ENCODE assay signal across 8 mouse cellular contexts in genomic region chr5:142412678-142413385, GRCm38 (mm10). TPM values are rescaled to one million over a fixed set of nuclear protein-coding genes. Genes with fewer than 3 reads are reported as not detected.
DNase-seq lines count a peak whose midpoint lies in the region; ATAC-seq and TF ChIP-seq lines count a peak whose summit lies in the region.
"Had no signal": no experiment of that assay in that cellular context is flagged by ENCODE, and none has a peak within 500 bp of the region (broad histone marks: within the 10 kb centered on the region; RNA-seq: fewer than 3 reads in every experiment).

No protein-coding gene starts in this region.

- H3K79me2 ChIP-seq in liver, adult 2 months (ENCODE audit: control insufficient read depth, insufficient read depth, low read length): peaks cover 38% of the 10 kb centered on the region; the same call in 1 of the 2 replicates

- WGBS in liver, adult 2 months: 19% methylated on average over 6 of the region's 6 CpGs
- 71% methylated on average over 6 of the region's 6 CpGs for WGBS in liver, embryonic 11.5 days
- 56% methylated on average over 6 of the region's 6 CpGs for WGBS in embryonic facial prominence, embryonic 11.5 days
- WGBS in heart, postnatal 0 days: 29% methylated on average over 6 of the region's 6 CpGs

- H3K4me1 ChIP-seq in liver, adult 2 months (ENCODE audit: control insufficient read depth, insufficient read depth, low read length): peaks cover 31% of the 10 kb centered on the region
- H3K4me1 ChIP-seq in liver, embryonic 11.5 days (replicated peaks; ENCODE audit: control insufficient read depth, insufficient read depth, low read length): peaks cover 45% of the 10 kb centered on the region
- H3K4me1 ChIP-seq in embryonic facial prominence, embryonic 11.5 days (ENCODE audit: control insufficient read depth, insufficient read depth, low read length): peaks cover 6% of the 10 kb centered on the region
- peaks cover 20% of the 10 kb centered on the region for H3K4me1 ChIP-seq in heart, postnatal 0 days (ENCODE audit: control insufficient read depth, insufficient read depth)

- no peaks in the 10 kb centered on the region for H3K9me3 ChIP-seq in liver, embryonic 11.5 days (ENCODE audit: control insufficient read depth, low read length)
- no peaks in the 10 kb centered on the region for H3K9me3 ChIP-seq in embryonic facial prominence, embryonic 11.5 days (replicated peaks; ENCODE audit: control insufficient read depth, low read length)
- H3K9me3 ChIP-seq in heart, postnatal 0 days (replicated peaks; ENCODE audit: control insufficient read depth, low read length): no peaks in the 10 kb centered on the region

- H3K4me2 ChIP-seq in liver, embryonic 11.5 days: no peak overlapping the region
- H3K4me2 ChIP-seq in embryonic facial prominence, embryonic 11.5 days (ENCODE audit: low read depth, low read length): no peak overlapping the region
- H3K4me2 ChIP-seq in heart, postnatal 0 days (ENCODE audit: low read depth, low read length): no peak overlapping the region

- H3K27ac ChIP-seq in liver, adult 2 months (replicated peaks; ENCODE audit: insufficient read depth, low read depth, low read length): peak overlapping the region; percentile 40
- no peak overlapping the region for H3K27ac ChIP-seq in liver, embryonic 11.5 days (ENCODE audit: low read depth, low read length)
- no peak overlapping the region for H3K27ac ChIP-seq in embryonic facial prominence, embryonic 11.5 days (replicated peaks; ENCODE audit: low read depth, low read length)
- peak overlapping the region; percentile 32; the same call in 1 of the 2 replicates for H3K27ac ChIP-seq in heart, postnatal 0 days (ENCODE audit: low read depth)

- no peak for TF ChIP-seq POLR2A in liver, adult 2 months (IDR thresholded peaks at IDR 0.05; ENCODE audit: extremely low read depth, insufficient read depth, low read length)

- ATAC-seq in liver, embryonic 11.5 days (replicated peaks; ENCODE audit: low FRiP score): no peak
- ATAC-seq in embryonic facial prominence, embryonic 11.5 days (replicated peaks; ENCODE audit: insufficient number of reproducible peaks, low FRiP score, low TSS enrichment, low read depth): no peak
- ATAC-seq in heart, postnatal 0 days (ENCODE audit: insufficient read depth, low read depth): no peak
- peak; percentile 67 for ATAC-seq in megakaryocyte progenitor cell, adult 5-6 weeks (replicated peaks; ENCODE audit: poor library complexity)

- no peaks in the 10 kb centered on the region for H3K36me3 ChIP-seq in liver, adult 2 months (ENCODE audit: control insufficient read depth, insufficient read depth, low read length)
- no peaks in the 10 kb centered on the region for H3K36me3 ChIP-seq in liver, embryonic 11.5 days (ENCODE audit: control insufficient read depth, insufficient read depth, low read length)
- H3K36me3 ChIP-seq in embryonic facial prominence, embryonic 11.5 days (replicated peaks; ENCODE audit: control insufficient read depth, insufficient read depth, low read depth, low read length): no peaks in the 10 kb centered on the region
- no peaks in the 10 kb centered on the region for H3K36me3 ChIP-seq in heart, postnatal 0 days (replicated peaks; ENCODE audit: control insufficient read depth, insufficient read depth, low read length)

- no peak for TF ChIP-seq EP300 in heart, postnatal 0 days (IDR thresholded peaks at IDR 0.05; ENCODE audit: low read depth)

- no peak for TF ChIP-seq CTCF in liver, adult 2 months (IDR thresholded peaks at IDR 0.05; ENCODE audit: low read depth, low read length)
- TF ChIP-seq CTCF in heart, postnatal 0 days (IDR thresholded peaks at IDR 0.05; ENCODE audit: low read depth): no peak

- H3K9ac ChIP-seq in liver, adult 2 months (ENCODE audit: low read depth, low read length): no peak overlapping the region
- no peak overlapping the region for H3K9ac ChIP-seq in liver, embryonic 11.5 days (ENCODE audit: low read depth, low read length)
- 0 out of 2 replicates have a peak overlapping the region, but pooled peaks have one; percentile 18 for H3K9ac ChIP-seq in embryonic facial prominence, embryonic 11.5 days (replicated peaks; ENCODE audit: low read length)
- 0 out of 2 replicates have a peak overlapping the region, but pooled peaks have one; percentile 23 for H3K9ac ChIP-seq in heart, postnatal 0 days (replicated peaks; ENCODE audit: low read depth, low read length)

- no peaks in the 10 kb centered on the region for H3K27me3 ChIP-seq in liver, adult 2 months (ENCODE audit: control insufficient read depth, insufficient read depth, low read length)
- H3K27me3 ChIP-seq in liver, embryonic 11.5 days (replicated peaks; ENCODE audit: control insufficient read depth, insufficient read depth, low read length): no peaks in the 10 kb centered on the region
- H3K27me3 ChIP-seq in embryonic facial prominence, embryonic 11.5 days (ENCODE audit: control insufficient read depth, insufficient read depth, low read length): no peaks in the 10 kb centered on the region
- no peaks in the 10 kb centered on the region for H3K27me3 ChIP-seq in heart, postnatal 0 days (ENCODE audit: control insufficient read depth, insufficient read depth, low read length)

- no peak overlapping the region for H3K4me3 ChIP-seq in liver, adult 2 months (ENCODE audit: insufficient read depth, low read depth, low read length)
- no peak overlapping the region for H3K4me3 ChIP-seq in liver, embryonic 11.5 days (ENCODE audit: low read depth, low read length)
- no peak overlapping the region for H3K4me3 ChIP-seq in embryonic facial prominence, embryonic 11.5 days (ENCODE audit: low read depth, low read length)
- H3K4me3 ChIP-seq in heart, postnatal 0 days (ENCODE audit: low read depth, low read length): no peak overlapping the region

- DNase-seq in liver, adult 2 months (ENCODE audit: extremely low read depth, low read depth, low spot score): peak; percentile 79
- no peak for DNase-seq in liver, embryonic 11.5 days (ENCODE audit: low spot score)
- DNase-seq in embryonic facial prominence, embryonic 11.5 days (ENCODE audit: low spot score): no peak
- DNase-seq in heart, postnatal 0 days (ENCODE audit: low spot score): no peak
- no peak for DNase-seq in testis, postnatal 14 days (ENCODE audit: low spot score)
- DNase-seq in urinary bladder, adult 2 months (ENCODE audit: low spot score): no peak
- DNase-seq: embryo, embryonic 11 days had no signal

RNA-seq across cellular contexts. Expression of gene Foxk1, which starts 11.5 kb away (rescaled TPM):
- total RNA-seq in liver, adult 2 months (2014; rRNA removed): 3.0 and 5.0 TPM in 2 replicates
- 7.2 and 7.6 TPM in 2 replicates for polyA plus RNA-seq in liver, adult 2 months (2012; rRNA removed)
- 3.1 and 4.0 TPM in 2 replicates for polyA plus RNA-seq in liver, embryonic 11.5 days (2014; fragmentation: Nextera tagmentation; extraction: Ambion mirVana)
- 2.9 and 3.4 TPM in 2 replicates for polyA plus RNA-seq in embryonic facial prominence, embryonic 11.5 days (2014; fragmentation: Nextera tagmentation; extraction: Ambion mirVana)
- 9.5 and 9.7 TPM in 2 replicates for total RNA-seq in heart, postnatal 0 days (2014; rRNA removed; ENCODE audit: low replicate concordance)
- 1.8 and 3.5 TPM in 2 replicates for polyA plus RNA-seq in heart, postnatal 0 days (2015; fragmentation: Nextera tagmentation; extraction: Ambion mirVana)
- 14.1 and 18.1 TPM in 2 replicates for total RNA-seq in megakaryocyte progenitor cell, adult 5-6 weeks (2015)
- 8.4 and 8.5 TPM in 2 replicates for total RNA-seq in megakaryocyte progenitor cell, adult 5-6 weeks (2017)
- 13.8 and 21.3 TPM in 2 replicates for polyA plus RNA-seq in urinary bladder, adult 2 months (2012; rRNA removed)

RNA-seq across cellular contexts. Expression of gene Ap5z1, which starts 50.9 kb away (rescaled TPM):
- total RNA-seq in liver, adult 2 months (2014; rRNA removed): 3.6 and 6.9 TPM in 2 replicates
- 23.3 and 24.9 TPM in 2 replicates for polyA plus RNA-seq in liver, adult 2 months (2012; rRNA removed)
- 11.7 and 11.9 TPM in 2 replicates for polyA plus RNA-seq in liver, embryonic 11.5 days (2014; fragmentation: Nextera tagmentation; extraction: Ambion mirVana)
- polyA plus RNA-seq in embryonic facial prominence, embryonic 11.5 days (2014; fragmentation: Nextera tagmentation; extraction: Ambion mirVana): 5.5 and 8.0 TPM in 2 replicates
- total RNA-seq in heart, postnatal 0 days (2014; rRNA removed; ENCODE audit: low replicate concordance): 8.2 and 14.1 TPM in 2 replicates
- polyA plus RNA-seq in heart, postnatal 0 days (2015; fragmentation: Nextera tagmentation; extraction: Ambion mirVana): 3.9 and 5.7 TPM in 2 replicates
- total RNA-seq in megakaryocyte progenitor cell, adult 5-6 weeks (2015): 5.6 and 6.8 TPM in 2 replicates
- 4.7 and 8.0 TPM in 2 replicates for total RNA-seq in megakaryocyte progenitor cell, adult 5-6 weeks (2017)
- polyA plus RNA-seq in urinary bladder, adult 2 months (2012; rRNA removed): 17.1 and 18.6 TPM in 2 replicates

Comparison
In these comparisons a context has a peak if more than half of its experiments do, and no peak if none do; other contexts are left out.
1. H3K27ac ChIP-seq: peak in liver, adult 2 months (single experiment) and heart, postnatal 0 days (single experiment); none in liver, embryonic 11.5 days (single experiment) and embryonic facial prominence, embryonic 11.5 days (single experiment).
2. H3K9ac ChIP-seq: peak in embryonic facial prominence, embryonic 11.5 days (single experiment) and heart, postnatal 0 days (single experiment); none in liver, adult 2 months (single experiment) and liver, embryonic 11.5 days (single experiment).